Mouse (Mus musculus): ENCODE measurements around the gene Bloc1s6.
A peak's percentile ranks its signal among the peaks of the same experiment; 100 is the strongest.

Gene Bloc1s6

GRCm38 (mm10) chr2:122737894-122738830, at the start of gene Bloc1s6:
Gene Bloc1s6 (plus strand): TSS chr2:122738503.
- peak; percentile 88 to 90 for DNase-seq

GRCm38 (mm10) chr2:122697526-122697925, 40.8 kb upstream of the Bloc1s6 start:
- DNase-seq = no peak

- no peak for DNase-seq
Measured at GRCm38 (mm10) chr2:122701012-122701411, 37.3 kb upstream of the Bloc1s6 start.

GRCm38 (mm10) chr2:122701871-122702180, 36.5 kb upstream of the Bloc1s6 start:
- DNase-seq = peak in 1 of 2 experiments; percentile 29

- DNase-seq = peak; percentile 78 to 87
Measured at GRCm38 (mm10) chr2:122702181-122703036, 35.9 kb upstream of the Bloc1s6 start, which contains the start of gene Slc30a4. Gene Slc30a4 (minus strand): TSS chr2:122702663.

GRCm38 (mm10) chr2:122704572-122704971, 33.7 kb upstream of the Bloc1s6 start:
- no peak for DNase-seq

- DNase-seq = no peak
Measured at GRCm38 (mm10) chr2:122708080-122708479, 30.2 kb upstream of the Bloc1s6 start.

- no peak for DNase-seq
Measured at GRCm38 (mm10) chr2:122709156-122709555, 29.1 kb upstream of the Bloc1s6 start.

GRCm38 (mm10) chr2:122711911-122712310, 26.4 kb upstream of the Bloc1s6 start:
- no peak for DNase-seq

GRCm38 (mm10) chr2:122712848-122713247, 25.5 kb upstream of the Bloc1s6 start:
- no peak for DNase-seq

- no peak for DNase-seq
Measured at GRCm38 (mm10) chr2:122715148-122715692, 23.1 kb upstream of the Bloc1s6 start.

- no peak for DNase-seq
Measured at GRCm38 (mm10) chr2:122716301-122716842, 21.9 kb upstream of the Bloc1s6 start.

- DNase-seq = no peak
Measured at GRCm38 (mm10) chr2:122719232-122719631, 19.1 kb upstream of the Bloc1s6 start.

GRCm38 (mm10) chr2:122720564-122720963, 17.7 kb upstream of the Bloc1s6 start:
- no peak for DNase-seq

GRCm38 (mm10) chr2:122725604-122726003, 12.7 kb upstream of the Bloc1s6 start:
- DNase-seq = no peak

GRCm38 (mm10) chr2:122731456-122731855, 6.8 kb upstream of the Bloc1s6 start:
- DNase-seq = no peak

GRCm38 (mm10) chr2:122739023-122739422, 720 bp downstream of the Bloc1s6 start:
- DNase-seq = no peak

- no peak for DNase-seq
Measured at GRCm38 (mm10) chr2:122746461-122746860, 8.2 kb downstream of the Bloc1s6 start.

- DNase-seq = peak; percentile 59 to 76
Measured at GRCm38 (mm10) chr2:122753739-122754343, 15.5 kb downstream of the Bloc1s6 start.

GRCm38 (mm10) chr2:122759791-122760190, 21.5 kb downstream of the Bloc1s6 start:
- DNase-seq = peak; percentile 67 to 82

- no peak for DNase-seq
Measured at GRCm38 (mm10) chr2:122762991-122763390, 24.7 kb downstream of the Bloc1s6 start.

GRCm38 (mm10) chr2:122764526-122764925, 26.2 kb downstream of the Bloc1s6 start:
- no peak for DNase-seq

Measured in cerebellum, adult 18-20 months (tissue).